Mouse (Mus musculus): ENCODE data around the gene Rap1gds1. TPM values are rescaled to one million over a fixed set of nuclear protein-coding genes. Genes with fewer than 3 reads are reported as not detected.

Gene Rap1gds1
- polyA plus RNA-seq, 1 experiment from 2014 or later: 62.5 TPM

- Histone ChIP-seq H3K9ac (ENCODE audit: low read depth, low read length) (no peak overlapping the region), H3K4me2 (ENCODE audit: low read depth, low read length) (no peak overlapping the region), H3K4me1 (ENCODE audit: control insufficient read depth, insufficient read depth, low read length) (no peaks in the 10 kb centered on the region), H3K36me3 (ENCODE audit: control insufficient read depth, insufficient read depth, low read length) (peaks cover 20% of the 10 kb centered on the region; the same call in 1 of the 2 replicates), H3K4me3 (ENCODE audit: low read depth, low read length) (no peak overlapping the region), H3K9me3 (ENCODE audit: control insufficient read depth, low read length) (peaks cover 11% of the 10 kb centered on the region), H3K27me3 (replicated peaks; ENCODE audit: control insufficient read depth, insufficient read depth, low read length) (no peaks in the 10 kb centered on the region), H3K27ac (replicated peaks; ENCODE audit: low read depth, low read length) (no peak overlapping the region)
- WGBS: 83% methylated on average over 9 of the region's 9 CpGs
- no peak for ATAC-seq (ENCODE audit: low read depth)
- no peak for DNase-seq (ENCODE audit: low spot score)
Observed at GRCm38 (mm10) chr3:139000071-139000867, 74.7 kb downstream of the Rap1gds1 start.

GRCm38 (mm10) chr3:138993473-138993872 lies 81.5 kb downstream of the Rap1gds1 start:
- Histone ChIP-seq H3K9me3 (ENCODE audit: control insufficient read depth, low read length) (peaks cover 11% of the 10 kb centered on the region), H3K27ac (replicated peaks; ENCODE audit: low read depth, low read length) (no peak overlapping the region), H3K36me3 (ENCODE audit: control insufficient read depth, insufficient read depth, low read length) (peaks cover 12% of the 10 kb centered on the region; the same call in 1 of the 2 replicates), H3K4me3 (ENCODE audit: low read depth, low read length) (no peak overlapping the region), H3K4me1 (ENCODE audit: control insufficient read depth, insufficient read depth, low read length) (peaks cover 3% of the 10 kb centered on the region; the same call in 1 of the 2 replicates), H3K27me3 (replicated peaks; ENCODE audit: control insufficient read depth, insufficient read depth, low read length) (no peaks in the 10 kb centered on the region), H3K9ac (ENCODE audit: low read depth, low read length) (no peak overlapping the region), H3K4me2 (ENCODE audit: low read depth, low read length) (no peak overlapping the region)
- DNase-seq (ENCODE audit: low spot score) (no peak), ATAC-seq (ENCODE audit: low read depth) (no peak)
- 71% methylated on average over 5 of the region's 5 CpGs for WGBS

GRCm38 (mm10) chr3:138991367-138991766 lies 83.6 kb downstream of the Rap1gds1 start:
- ATAC-seq (ENCODE audit: low read depth): no peak
- WGBS: 87% methylated on average over 1 of the region's 1 CpGs

GRCm38 (mm10) chr3:138989141-138989540 lies 85.9 kb downstream of the Rap1gds1 start:
- no peaks in the 10 kb centered on the region for H3K27me3 ChIP-seq (replicated peaks; ENCODE audit: control insufficient read depth, insufficient read depth, low read length)
- no peak overlapping the region for H3K4me2 ChIP-seq (ENCODE audit: low read depth, low read length)
- H3K27ac ChIP-seq (replicated peaks; ENCODE audit: low read depth, low read length): no peak overlapping the region
- H3K9me3 ChIP-seq (ENCODE audit: control insufficient read depth, low read length): peaks cover 5% of the 10 kb centered on the region; the same call in 1 of the 2 replicates
- no peak overlapping the region for H3K9ac ChIP-seq (ENCODE audit: low read depth, low read length)
- DNase-seq (ENCODE audit: low spot score) (no peak), ATAC-seq (ENCODE audit: low read depth) (no peak)
- H3K4me1 ChIP-seq (ENCODE audit: control insufficient read depth, insufficient read depth, low read length): peaks cover 3% of the 10 kb centered on the region; the same call in 1 of the 2 replicates
- H3K36me3 ChIP-seq (ENCODE audit: control insufficient read depth, insufficient read depth, low read length): no peaks in the 10 kb centered on the region
- 97% methylated on average over 7 of the region's 7 CpGs for WGBS
- H3K4me3 ChIP-seq (ENCODE audit: low read depth, low read length): no peak overlapping the region

More at GRCm38 (mm10) chr3:138991367-138991766, 83.6 kb downstream of the Rap1gds1 start:
- H3K27ac ChIP-seq (replicated peaks; ENCODE audit: low read depth, low read length): no peak overlapping the region
- no peak overlapping the region for H3K4me2 ChIP-seq (ENCODE audit: low read depth, low read length)
- H3K27me3 ChIP-seq (replicated peaks; ENCODE audit: control insufficient read depth, insufficient read depth, low read length): no peaks in the 10 kb centered on the region
- no peak for DNase-seq (ENCODE audit: low spot score)
- H3K4me3 ChIP-seq (ENCODE audit: low read depth, low read length): no peak overlapping the region
- peaks cover under 1% of the 10 kb centered on the region; the same call in 1 of the 2 replicates for H3K36me3 ChIP-seq (ENCODE audit: control insufficient read depth, insufficient read depth, low read length)
- peaks cover 6% of the 10 kb centered on the region; the same call in 1 of the 2 replicates for H3K9me3 ChIP-seq (ENCODE audit: control insufficient read depth, low read length)
- peaks cover 3% of the 10 kb centered on the region; the same call in 1 of the 2 replicates for H3K4me1 ChIP-seq (ENCODE audit: control insufficient read depth, insufficient read depth, low read length)
- H3K9ac ChIP-seq (ENCODE audit: low read depth, low read length): no peak overlapping the region

GRCm38 (mm10) chr3:138988004-138988403 lies 87.0 kb downstream of the Rap1gds1 start:
- no peak for ATAC-seq (ENCODE audit: low read depth)
- peaks cover 5% of the 10 kb centered on the region; the same call in 1 of the 2 replicates for H3K9me3 ChIP-seq (ENCODE audit: control insufficient read depth, low read length)
- no peaks in the 10 kb centered on the region for H3K4me1 ChIP-seq (ENCODE audit: control insufficient read depth, insufficient read depth, low read length)
- no peak for DNase-seq (ENCODE audit: low spot score)
- WGBS: 95% methylated on average over 5 of the region's 5 CpGs
- 0 out of 2 replicates have a peak, but pooled peaks cover 4% of the 10 kb centered on the region for H3K36me3 ChIP-seq (ENCODE audit: control insufficient read depth, insufficient read depth, low read length)
- H3K27ac ChIP-seq (replicated peaks; ENCODE audit: low read depth, low read length): no peak overlapping the region
- no peak overlapping the region for H3K9ac ChIP-seq (ENCODE audit: low read depth, low read length)
- no peak overlapping the region for H3K4me2 ChIP-seq (ENCODE audit: low read depth, low read length)
- H3K27me3 ChIP-seq (replicated peaks; ENCODE audit: control insufficient read depth, insufficient read depth, low read length): no peaks in the 10 kb centered on the region
- H3K4me3 ChIP-seq (ENCODE audit: low read depth, low read length): no peak overlapping the region

- no peak for DNase-seq (ENCODE audit: low spot score)
- peaks cover 2% of the 10 kb centered on the region; the same call in 1 of the 2 replicates for H3K9me3 ChIP-seq (ENCODE audit: control insufficient read depth, low read length)
- 97% methylated on average over 6 of the region's 6 CpGs for WGBS
- H3K4me1 ChIP-seq (ENCODE audit: control insufficient read depth, insufficient read depth, low read length): no peaks in the 10 kb centered on the region
- no peak overlapping the region for H3K4me2 ChIP-seq (ENCODE audit: low read depth, low read length)
- H3K27me3 ChIP-seq (replicated peaks; ENCODE audit: control insufficient read depth, insufficient read depth, low read length): no peaks in the 10 kb centered on the region
- ATAC-seq (ENCODE audit: low read depth): no peak
- H3K27ac ChIP-seq (replicated peaks; ENCODE audit: low read depth, low read length): no peak overlapping the region
- H3K9ac ChIP-seq (ENCODE audit: low read depth, low read length): no peak overlapping the region
- no peak overlapping the region for H3K4me3 ChIP-seq (ENCODE audit: low read depth, low read length)
- peaks cover 17% of the 10 kb centered on the region for H3K36me3 ChIP-seq (ENCODE audit: control insufficient read depth, insufficient read depth, low read length)
Observed at GRCm38 (mm10) chr3:138982249-138982648, 92.8 kb downstream of the Rap1gds1 start.

GRCm38 (mm10) chr3:138977413-138977812 lies 97.6 kb downstream of the Rap1gds1 start:
- no peak for ATAC-seq (ENCODE audit: low read depth)
- Histone ChIP-seq H3K4me2 (ENCODE audit: low read depth, low read length) (no peak overlapping the region), H3K27me3 (replicated peaks; ENCODE audit: control insufficient read depth, insufficient read depth, low read length) (no peaks in the 10 kb centered on the region), H3K4me1 (ENCODE audit: control insufficient read depth, insufficient read depth, low read length) (no peaks in the 10 kb centered on the region), H3K4me3 (ENCODE audit: low read depth, low read length) (no peak overlapping the region), H3K36me3 (ENCODE audit: control insufficient read depth, insufficient read depth, low read length) (peaks cover 30% of the 10 kb centered on the region), H3K9ac (ENCODE audit: low read depth, low read length) (no peak overlapping the region), H3K27ac (replicated peaks; ENCODE audit: low read depth, low read length) (no peak overlapping the region), H3K9me3 (ENCODE audit: control insufficient read depth, low read length) (peaks cover 6% of the 10 kb centered on the region; the same call in 1 of the 2 replicates)
- 92% methylated on average over 1 of the region's 1 CpGs for WGBS
- no peak for DNase-seq (ENCODE audit: low spot score)

GRCm38 (mm10) chr3:138967627-138968026 lies 107.4 kb downstream of the Rap1gds1 start:
- DNase-seq (ENCODE audit: low spot score) (no peak), ATAC-seq (ENCODE audit: low read depth) (no peak)

More at GRCm38 (mm10) chr3:138967627-138968026, 107.4 kb downstream of the Rap1gds1 start:
- H3K36me3 ChIP-seq (ENCODE audit: control insufficient read depth, insufficient read depth, low read length): peaks cover 14% of the 10 kb centered on the region
- no peaks in the 10 kb centered on the region for H3K9me3 ChIP-seq (ENCODE audit: control insufficient read depth, low read length)
- no peak overlapping the region for H3K27ac ChIP-seq (replicated peaks; ENCODE audit: low read depth, low read length)
- no peak overlapping the region for H3K9ac ChIP-seq (ENCODE audit: low read depth, low read length)
- no peak overlapping the region for H3K4me3 ChIP-seq (ENCODE audit: low read depth, low read length)
- H3K4me1 ChIP-seq (ENCODE audit: control insufficient read depth, insufficient read depth, low read length): no peaks in the 10 kb centered on the region
- WGBS: 93% methylated on average over 9 of the region's 9 CpGs
- H3K27me3 ChIP-seq (replicated peaks; ENCODE audit: control insufficient read depth, insufficient read depth, low read length): no peaks in the 10 kb centered on the region
- H3K4me2 ChIP-seq (ENCODE audit: low read depth, low read length): no peak overlapping the region
